Mouse (Mus musculus): Measurements from ENCODE around the gene Ankrd34c.

Ankrd34c gene

GRCm38 (mm10) chr9:89738295-89738694 is at the start of gene Ankrd34c:
Ankrd34c (minus strand) TSS chr9:89738475.
- no peak for DNase-seq (ENCODE audit: low spot score)

- DNase-seq (ENCODE audit: low spot score): no peak
These were observed 49.3 kb upstream of the Ankrd34c start for GRCm38 (mm10) chr9:89787532-89787931.

GRCm38 (mm10) chr9:89781395-89781927 is 43.2 kb upstream of the Ankrd34c start:
- DNase-seq (ENCODE audit: low spot score): no peak

GRCm38 (mm10) chr9:89779237-89779636 is 41.0 kb upstream of the Ankrd34c start:
- DNase-seq (ENCODE audit: low spot score): no peak

GRCm38 (mm10) chr9:89771153-89771552 is 32.9 kb upstream of the Ankrd34c start:
- DNase-seq (ENCODE audit: low spot score): no peak

GRCm38 (mm10) chr9:89762017-89762416 is 23.7 kb upstream of the Ankrd34c start:
- DNase-seq (ENCODE audit: low spot score): no peak

GRCm38 (mm10) chr9:89758569-89758968 is 20.3 kb upstream of the Ankrd34c start:
- no peak for DNase-seq (ENCODE audit: low spot score)

- DNase-seq (ENCODE audit: low spot score): no peak
These were observed 19.9 kb upstream of the Ankrd34c start for GRCm38 (mm10) chr9:89758139-89758538.

- DNase-seq (ENCODE audit: low spot score): no peak
These were observed 19.3 kb upstream of the Ankrd34c start for GRCm38 (mm10) chr9:89757571-89757970.

- DNase-seq (ENCODE audit: low spot score): no peak
These were observed 1.8 kb upstream of the Ankrd34c start for GRCm38 (mm10) chr9:89740041-89740440.

- DNase-seq (ENCODE audit: low spot score): no peak
These were observed 387 bp downstream of the Ankrd34c start for GRCm38 (mm10) chr9:89737888-89738287.

GRCm38 (mm10) chr9:89736932-89737705 is 1.2 kb downstream of the Ankrd34c start:
- no peak for DNase-seq (ENCODE audit: low spot score)

- no peak for DNase-seq (ENCODE audit: low spot score)
These were observed 31.4 kb downstream of the Ankrd34c start for GRCm38 (mm10) chr9:89706906-89707305.

GRCm38 (mm10) chr9:89705197-89705533 is 33.1 kb downstream of the Ankrd34c start:
- DNase-seq (ENCODE audit: low spot score): no peak

- DNase-seq (ENCODE audit: low spot score): peak; percentile 93
These were observed 33.7 kb downstream of the Ankrd34c start, which contains the start of gene Tmed3 for GRCm38 (mm10) chr9:89704265-89705196. Tmed3 (minus strand) TSS chr9:89705068.

- DNase-seq (ENCODE audit: low spot score): no peak
These were observed 37.3 kb downstream of the Ankrd34c start for GRCm38 (mm10) chr9:89700910-89701457.

- DNase-seq (ENCODE audit: low spot score): no peak
These were observed 43.1 kb downstream of the Ankrd34c start for GRCm38 (mm10) chr9:89695143-89695542.

GRCm38 (mm10) chr9:89693670-89694069 is 44.6 kb downstream of the Ankrd34c start:
- DNase-seq (ENCODE audit: low spot score): no peak

GRCm38 (mm10) chr9:89689179-89689578 is 49.1 kb downstream of the Ankrd34c start:
- no peak for DNase-seq (ENCODE audit: low spot score)

GRCm38 (mm10) chr9:89687503-89688226 is 50.6 kb downstream of the Ankrd34c start:
- DNase-seq (ENCODE audit: low spot score): no peak

- no peak for DNase-seq (ENCODE audit: low spot score)
These were observed 52.0 kb downstream of the Ankrd34c start for GRCm38 (mm10) chr9:89686262-89686661.

- peak; percentile 4 for DNase-seq (ENCODE audit: low spot score)
These were observed 59.3 kb downstream of the Ankrd34c start for GRCm38 (mm10) chr9:89678974-89679373.
